Mouse (Mus musculus): ENCODE results near the gene Pdxdc1. TPM values are rescaled to one million over a fixed set of nuclear protein-coding genes. Genes with fewer than 3 reads are reported as not detected.
"Not testable (repeated sequence)": the region's sequence is repeated elsewhere in the genome, so short reads cannot be mapped to it uniquely, and the experiment has no call there.

The Pdxdc1 gene
- polyA plus RNA-seq, 1 experiment from 2014 or later, result 76.4 TPM

- H3K9me3 ChIP-seq (replicated peaks; ENCODE audit: control insufficient read depth, low read length, poor library complexity, severe bottlenecking); H3K9ac ChIP-seq (ENCODE audit: low read depth, low read length); H3K4me2 ChIP-seq (ENCODE audit: low read length); H3K27me3 ChIP-seq (ENCODE audit: control insufficient read depth, insufficient read depth, low read depth, low read length); H3K27ac ChIP-seq (ENCODE audit: low read length); H3K4me3 ChIP-seq (ENCODE audit: low read depth, low read length); H3K4me1 ChIP-seq (ENCODE audit: control insufficient read depth, insufficient read depth, low read length); H3K36me3 ChIP-seq (ENCODE audit: control insufficient read depth, insufficient read depth, low read length): not testable (repeated sequence)
- ATAC-seq, result 0 out of 2 replicates have a peak, but pooled peaks have one; percentile 73
- WGBS, result 17% methylated on average over 5 of the region's 5 CpGs
Observed at GRCm38 (mm10) chr16:13867406-13867805, 35.5 kb downstream of the Pdxdc1 start.

DNA sequence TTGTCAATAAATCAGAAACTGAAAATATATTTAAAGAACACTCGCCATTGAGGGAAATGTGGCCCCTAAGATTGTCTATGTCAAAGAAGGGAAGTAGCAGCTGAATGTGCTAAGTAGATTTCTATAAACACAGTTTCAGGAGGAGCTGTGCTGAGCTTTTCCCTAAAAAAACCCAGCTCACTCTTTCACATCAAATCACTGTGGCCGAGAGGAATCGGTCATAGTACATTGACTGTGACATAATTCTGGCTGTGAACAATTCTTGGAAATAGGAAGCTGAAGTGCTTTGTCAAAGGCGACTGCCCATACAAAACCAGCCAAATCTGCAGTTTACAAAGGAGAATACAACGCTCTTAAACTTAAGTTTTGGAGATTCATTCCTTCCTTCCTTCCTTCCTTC lies 36.3 kb downstream of the Pdxdc1 start:
- 88% methylated on average over 5 of the region's 5 CpGs for WGBS
- Histone ChIP-seq H3K9ac (ENCODE audit: low read depth, low read length) (no peak overlapping the region), H3K27me3 (ENCODE audit: control insufficient read depth, insufficient read depth, low read depth, low read length) (no peaks in the 10 kb centered on the region), H3K27ac (ENCODE audit: low read length) (no peak overlapping the region), H3K9me3 (replicated peaks; ENCODE audit: control insufficient read depth, low read length, poor library complexity, severe bottlenecking) (no peaks in the 10 kb centered on the region), H3K36me3 (ENCODE audit: control insufficient read depth, insufficient read depth, low read length) (peaks cover 5% of the 10 kb centered on the region; the same call in 1 of the 2 replicates), H3K4me3 (ENCODE audit: low read depth, low read length) (no peak overlapping the region), H3K4me1 (ENCODE audit: control insufficient read depth, insufficient read depth, low read length) (no peaks in the 10 kb centered on the region), H3K4me2 (ENCODE audit: low read length) (no peak overlapping the region)
- no peak for ATAC-seq

DNA sequence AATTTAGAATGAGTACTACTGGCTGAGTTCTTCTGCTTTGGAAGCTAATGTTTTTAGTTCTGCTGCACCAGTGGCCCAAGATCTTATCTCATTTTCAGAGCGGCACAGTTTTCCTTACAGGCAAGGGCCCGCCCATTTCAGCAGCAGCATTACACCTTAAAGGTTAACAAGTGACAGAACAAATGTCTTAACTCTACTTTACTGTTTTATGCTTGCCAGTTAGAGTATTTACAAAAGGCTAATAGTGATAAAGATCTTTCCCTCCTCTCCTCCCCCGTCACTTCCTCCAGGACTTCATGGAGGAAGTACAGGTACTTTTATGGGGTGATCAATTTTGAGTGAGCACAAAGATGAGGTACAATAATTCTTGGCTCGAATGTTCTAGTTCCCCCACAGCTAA lies 36.9 kb downstream of the Pdxdc1 start:
- H3K9me3 ChIP-seq (replicated peaks; ENCODE audit: control insufficient read depth, low read length, poor library complexity, severe bottlenecking), result no peaks in the 10 kb centered on the region
- peaks cover 5% of the 10 kb centered on the region; the same call in 1 of the 2 replicates for H3K36me3 ChIP-seq (ENCODE audit: control insufficient read depth, insufficient read depth, low read length)
- whole genome bisulfite sequencing, result 90% methylated on average over 4 of the region's 4 CpGs
- H3K4me2 ChIP-seq (ENCODE audit: low read length), result no peak overlapping the region
- no peak for ATAC-seq
- H3K9ac ChIP-seq (ENCODE audit: low read depth, low read length), result no peak overlapping the region
- H3K27ac ChIP-seq (ENCODE audit: low read length), result no peak overlapping the region
- H3K4me3 ChIP-seq (ENCODE audit: low read depth, low read length), result no peak overlapping the region
- no peaks in the 10 kb centered on the region for H3K4me1 ChIP-seq (ENCODE audit: control insufficient read depth, insufficient read depth, low read length)
- H3K27me3 ChIP-seq (ENCODE audit: control insufficient read depth, insufficient read depth, low read depth, low read length), result no peaks in the 10 kb centered on the region

DNA sequence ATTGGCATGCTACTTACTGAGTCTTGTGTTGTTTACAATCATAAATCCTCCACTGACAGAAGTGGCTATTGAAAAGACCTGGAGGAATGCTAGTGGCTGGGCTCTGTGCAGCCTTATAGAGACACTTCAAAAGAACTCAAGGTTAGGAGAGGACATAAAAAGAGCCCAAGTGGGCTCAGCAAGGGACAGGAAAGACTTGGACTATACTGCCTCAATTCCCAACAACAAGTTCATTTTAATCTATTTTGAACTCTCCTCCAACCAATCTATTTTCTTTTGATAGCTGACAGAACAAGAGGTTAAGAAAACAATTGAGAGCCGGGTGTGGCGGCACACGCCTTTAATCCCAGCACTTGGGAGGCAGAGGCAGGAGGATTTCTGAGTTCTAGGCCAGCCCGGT lies 49.0 kb downstream of the Pdxdc1 start:
- Histone ChIP-seq H3K9ac (ENCODE audit: low read depth, low read length) (no peak overlapping the region), H3K36me3 (ENCODE audit: control insufficient read depth, insufficient read depth, low read length) (peaks cover 14% of the 10 kb centered on the region), H3K9me3 (replicated peaks; ENCODE audit: control insufficient read depth, low read length, poor library complexity, severe bottlenecking) (no peaks in the 10 kb centered on the region), H3K27ac (ENCODE audit: low read length) (no peak overlapping the region), H3K27me3 (ENCODE audit: control insufficient read depth, insufficient read depth, low read depth, low read length) (no peaks in the 10 kb centered on the region), H3K4me3 (ENCODE audit: low read depth, low read length) (no peak overlapping the region), H3K4me1 (ENCODE audit: control insufficient read depth, insufficient read depth, low read length) (no peaks in the 10 kb centered on the region), H3K4me2 (ENCODE audit: low read length) (no peak overlapping the region)
- no peak for ATAC-seq
- WGBS, result 97% methylated on average over 4 of the region's 4 CpGs

GRCm38 (mm10) chr16:13851446-13851845 lies 51.5 kb downstream of the Pdxdc1 start:
- H3K4me1 ChIP-seq (ENCODE audit: control insufficient read depth, insufficient read depth, low read length), result no peaks in the 10 kb centered on the region
- no peak overlapping the region for H3K9ac ChIP-seq (ENCODE audit: low read depth, low read length)
- H3K4me3 ChIP-seq (ENCODE audit: low read depth, low read length), result no peak overlapping the region
- no peaks in the 10 kb centered on the region for H3K9me3 ChIP-seq (replicated peaks; ENCODE audit: control insufficient read depth, low read length, poor library complexity, severe bottlenecking)
- no peak for ATAC-seq
- no peak overlapping the region for H3K4me2 ChIP-seq (ENCODE audit: low read length)
- peaks cover 12% of the 10 kb centered on the region for H3K36me3 ChIP-seq (ENCODE audit: control insufficient read depth, insufficient read depth, low read length)
- H3K27ac ChIP-seq (ENCODE audit: low read length), result no peak overlapping the region
- H3K27me3 ChIP-seq (ENCODE audit: control insufficient read depth, insufficient read depth, low read depth, low read length), result no peaks in the 10 kb centered on the region
- 97% methylated on average over 4 of the region's 4 CpGs for WGBS

DNA sequence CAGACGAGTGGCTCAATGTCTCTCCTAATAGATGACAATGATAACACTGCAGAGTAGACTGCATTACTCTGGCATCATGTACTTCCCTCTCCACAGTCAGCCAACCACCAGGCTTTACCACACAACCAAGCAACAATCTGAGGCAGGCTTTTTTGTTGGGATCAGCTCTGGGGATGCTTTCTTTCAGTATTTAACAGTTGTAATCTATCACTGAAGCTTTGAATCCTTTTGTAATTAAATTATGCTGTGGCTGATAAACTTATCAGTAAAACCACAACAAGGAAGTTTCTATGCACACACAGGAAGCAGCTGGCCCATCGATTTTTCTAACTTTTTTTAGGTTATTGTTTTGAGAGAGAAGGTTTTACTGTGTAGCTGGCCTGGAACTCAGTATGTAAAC lies 54.6 kb downstream of the Pdxdc1 start:
- 81% methylated on average over 2 of the region's 2 CpGs for WGBS
- peaks cover 21% of the 10 kb centered on the region for H3K36me3 ChIP-seq (ENCODE audit: control insufficient read depth, insufficient read depth, low read length)
- no peak for ATAC-seq

DNA sequence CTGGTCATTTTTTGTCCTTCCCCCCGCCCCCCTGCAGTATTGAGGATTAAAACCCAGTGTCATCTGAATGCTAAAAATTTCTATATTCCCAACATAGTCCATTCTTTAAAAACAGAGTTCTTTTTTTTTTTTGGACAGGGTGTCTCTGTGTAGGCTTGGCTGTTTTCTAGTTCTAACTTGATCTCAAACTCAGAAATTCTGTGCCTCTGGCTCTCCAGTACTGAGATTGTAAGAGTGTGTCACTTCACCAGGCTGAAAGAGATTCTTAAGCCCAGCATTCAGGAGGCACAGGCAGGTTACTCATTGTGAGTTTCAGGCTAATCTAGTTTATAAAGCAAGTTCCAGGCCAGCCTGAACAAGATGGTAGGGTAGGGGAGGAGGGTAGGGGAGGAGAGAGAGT lies 56.3 kb downstream of the Pdxdc1 start:
- WGBS, result 92% methylated on average over 1 of the region's 1 CpGs
- Histone ChIP-seq H3K27ac (ENCODE audit: low read length) (no peak overlapping the region), H3K4me1 (ENCODE audit: control insufficient read depth, insufficient read depth, low read length) (no peaks in the 10 kb centered on the region), H3K9me3 (replicated peaks; ENCODE audit: control insufficient read depth, low read length, poor library complexity, severe bottlenecking) (no peaks in the 10 kb centered on the region), H3K27me3 (ENCODE audit: control insufficient read depth, insufficient read depth, low read depth, low read length) (no peaks in the 10 kb centered on the region), H3K4me2 (ENCODE audit: low read length) (no peak overlapping the region), H3K4me3 (ENCODE audit: low read depth, low read length) (no peak overlapping the region), H3K36me3 (ENCODE audit: control insufficient read depth, insufficient read depth, low read length) (peaks cover 21% of the 10 kb centered on the region), H3K9ac (ENCODE audit: low read depth, low read length) (no peak overlapping the region)
- no peak for ATAC-seq

More for the DNA sequence above, 54.6 kb downstream of the Pdxdc1 start:
- H3K9ac ChIP-seq (ENCODE audit: low read depth, low read length), result no peak overlapping the region
- no peak overlapping the region for H3K27ac ChIP-seq (ENCODE audit: low read length)
- no peak overlapping the region for H3K4me3 ChIP-seq (ENCODE audit: low read depth, low read length)
- no peaks in the 10 kb centered on the region for H3K4me1 ChIP-seq (ENCODE audit: control insufficient read depth, insufficient read depth, low read length)
- H3K27me3 ChIP-seq (ENCODE audit: control insufficient read depth, insufficient read depth, low read depth, low read length), result no peaks in the 10 kb centered on the region
- no peak overlapping the region for H3K4me2 ChIP-seq (ENCODE audit: low read length)
- H3K9me3 ChIP-seq (replicated peaks; ENCODE audit: control insufficient read depth, low read length, poor library complexity, severe bottlenecking), result no peaks in the 10 kb centered on the region

GRCm38 (mm10) chr16:13845031-13845430 lies 57.9 kb downstream of the Pdxdc1 start:
- H3K4me3 ChIP-seq (ENCODE audit: low read depth, low read length), result no peak overlapping the region
- 91% methylated on average over 5 of the region's 5 CpGs for WGBS
- H3K27ac ChIP-seq (ENCODE audit: low read length), result no peak overlapping the region
- H3K27me3 ChIP-seq (ENCODE audit: control insufficient read depth, insufficient read depth, low read depth, low read length), result no peaks in the 10 kb centered on the region
- H3K4me2 ChIP-seq (ENCODE audit: low read length), result no peak overlapping the region
- no peaks in the 10 kb centered on the region for H3K4me1 ChIP-seq (ENCODE audit: control insufficient read depth, insufficient read depth, low read length)
- no peak for ATAC-seq
- no peaks in the 10 kb centered on the region for H3K9me3 ChIP-seq (replicated peaks; ENCODE audit: control insufficient read depth, low read length, poor library complexity, severe bottlenecking)
- H3K36me3 ChIP-seq (ENCODE audit: control insufficient read depth, insufficient read depth, low read length), result peaks cover 27% of the 10 kb centered on the region
- no peak overlapping the region for H3K9ac ChIP-seq (ENCODE audit: low read depth, low read length)

GRCm38 (mm10) chr16:13840956-13841355 lies 62.0 kb downstream of the Pdxdc1 start:
- no peaks in the 10 kb centered on the region for H3K27me3 ChIP-seq (ENCODE audit: control insufficient read depth, insufficient read depth, low read depth, low read length)
- no peak for ATAC-seq
- no peak overlapping the region for H3K4me3 ChIP-seq (ENCODE audit: low read depth, low read length)
- H3K27ac ChIP-seq (ENCODE audit: low read length), result no peak overlapping the region
- peaks cover 46% of the 10 kb centered on the region for H3K36me3 ChIP-seq (ENCODE audit: control insufficient read depth, insufficient read depth, low read length)
- H3K9me3 ChIP-seq (replicated peaks; ENCODE audit: control insufficient read depth, low read length, poor library complexity, severe bottlenecking), result no peaks in the 10 kb centered on the region
- no peak overlapping the region for H3K9ac ChIP-seq (ENCODE audit: low read depth, low read length)
- WGBS, result 96% methylated on average over 3 of the region's 3 CpGs
- H3K4me1 ChIP-seq (ENCODE audit: control insufficient read depth, insufficient read depth, low read length), result no peaks in the 10 kb centered on the region
- no peak overlapping the region for H3K4me2 ChIP-seq (ENCODE audit: low read length)

- Histone ChIP-seq H3K36me3 (ENCODE audit: control insufficient read depth, insufficient read depth, low read length) (peaks cover 44% of the 10 kb centered on the region), H3K4me2 (ENCODE audit: low read length) (no peak overlapping the region), H3K4me1 (ENCODE audit: control insufficient read depth, insufficient read depth, low read length) (no peaks in the 10 kb centered on the region), H3K9ac (ENCODE audit: low read depth, low read length) (no peak overlapping the region), H3K27me3 (ENCODE audit: control insufficient read depth, insufficient read depth, low read depth, low read length) (no peaks in the 10 kb centered on the region), H3K9me3 (replicated peaks; ENCODE audit: control insufficient read depth, low read length, poor library complexity, severe bottlenecking) (no peaks in the 10 kb centered on the region), H3K4me3 (ENCODE audit: low read depth, low read length) (no peak overlapping the region), H3K27ac (ENCODE audit: low read length) (no peak overlapping the region)
- 92% methylated on average over 7 of the region's 7 CpGs for WGBS
- no peak for ATAC-seq
Observed at GRCm38 (mm10) chr16:13840056-13840455, 62.9 kb downstream of the Pdxdc1 start.
